Mouse (Mus musculus) inflammation-experienced regulatory T-cells (primary cell): ENCODE data around the gene Nav3. TPM values are rescaled to one million over a fixed set of nuclear protein-coding genes. Genes with fewer than 3 reads are reported as not detected.

ENCODE experiments used
- polyA plus RNA-seq, 2 experiments: library from polyadenylated mRNA; unstranded; fragments of 100-300 nt; shearing (Covaris generic); gene quantifications; one replicate each; pipeline ENCODE4 v1.2.1; 2017

The Nav3 gene
- polyA plus RNA-seq, result 1 to 10 TPM in 1 of 2 experiments, under 1 TPM in 1; 0.14 to 2.2 TPM

GRCm38 (mm10) chr10:110455838-110456493, at the start of gene Nav3:
Gene Nav3 (minus strand): TSS chr10:110456204.

